Mouse (Mus musculus): Measurements from ENCODE around the gene Kcnj8. TPM values are rescaled to one million over a fixed set of nuclear protein-coding genes. Genes with fewer than 3 reads are reported as not detected.

Gene Kcnj8
- polyA plus RNA-seq, 1 experiment from 2014 or later, result 14.8 TPM

GRCm38 (mm10) chr6:142540561-142541160 is 30.8 kb downstream of the Kcnj8 start:
- Histone ChIP-seq H3K36me3 (ENCODE audit: control insufficient read depth, insufficient read depth, low read length) (no peaks in the 10 kb centered on the region), H3K4me3 (ENCODE audit: low read length) (no peak overlapping the region), H3K27ac (ENCODE audit: low read depth, low read length) (no peak overlapping the region), H3K4me1 (ENCODE audit: control insufficient read depth, insufficient read depth, low read depth, low read length) (no peaks in the 10 kb centered on the region), H3K9me3 (ENCODE audit: control insufficient read depth, low read length) (no peaks in the 10 kb centered on the region), H3K9ac (ENCODE audit: low read depth, low read length) (no peak overlapping the region), H3K4me2 (ENCODE audit: low read length) (no peak overlapping the region), H3K27me3 (replicated peaks; ENCODE audit: control insufficient read depth, insufficient read depth, low read length) (no peaks in the 10 kb centered on the region)
- ATAC-seq, result no peak
- 92% methylated on average over 10 of the region's 10 CpGs for WGBS

GRCm38 (mm10) chr6:142540131-142540530 is 31.3 kb downstream of the Kcnj8 start:
- Histone ChIP-seq H3K9ac (ENCODE audit: low read depth, low read length) (no peak overlapping the region), H3K4me3 (ENCODE audit: low read length) (no peak overlapping the region), H3K9me3 (ENCODE audit: control insufficient read depth, low read length) (no peaks in the 10 kb centered on the region), H3K4me2 (ENCODE audit: low read length) (no peak overlapping the region), H3K36me3 (ENCODE audit: control insufficient read depth, insufficient read depth, low read length) (no peaks in the 10 kb centered on the region), H3K4me1 (ENCODE audit: control insufficient read depth, insufficient read depth, low read depth, low read length) (no peaks in the 10 kb centered on the region), H3K27me3 (replicated peaks; ENCODE audit: control insufficient read depth, insufficient read depth, low read length) (no peaks in the 10 kb centered on the region), H3K27ac (ENCODE audit: low read depth, low read length) (no peak overlapping the region)
- no peak for ATAC-seq
- WGBS, result 92% methylated on average over 5 of the region's 5 CpGs

DNA sequence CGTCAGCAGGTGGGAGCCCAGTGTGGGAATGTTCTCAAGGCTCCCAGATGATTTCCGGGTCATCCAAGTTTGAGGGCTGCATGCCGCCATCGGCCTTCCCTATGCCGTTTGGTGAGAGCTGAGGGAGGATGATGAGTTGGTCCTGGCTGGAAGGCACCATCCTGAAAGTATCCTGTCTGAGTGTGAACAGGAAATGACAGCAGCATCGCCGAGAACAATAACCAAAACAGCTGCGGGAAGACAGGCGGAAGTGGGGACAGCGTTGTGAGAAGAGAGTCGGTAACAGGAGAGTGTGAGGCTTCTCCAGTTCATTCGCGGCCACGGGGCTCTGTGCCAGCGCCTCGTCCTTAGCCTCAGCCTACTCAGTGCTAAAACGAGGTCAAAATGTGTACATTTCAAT is 32.9 kb downstream of the Kcnj8 start:
- no peaks in the 10 kb centered on the region for H3K4me1 ChIP-seq (ENCODE audit: control insufficient read depth, insufficient read depth, low read depth, low read length)
- no peaks in the 10 kb centered on the region for H3K27me3 ChIP-seq (replicated peaks; ENCODE audit: control insufficient read depth, insufficient read depth, low read length)
- H3K4me3 ChIP-seq (ENCODE audit: low read length), result no peak overlapping the region
- no peak for ATAC-seq
- no peak overlapping the region for H3K27ac ChIP-seq (ENCODE audit: low read depth, low read length)
- H3K9me3 ChIP-seq (ENCODE audit: control insufficient read depth, low read length), result no peaks in the 10 kb centered on the region
- no peaks in the 10 kb centered on the region for H3K36me3 ChIP-seq (ENCODE audit: control insufficient read depth, insufficient read depth, low read length)
- 85% methylated on average over 17 of the region's 17 CpGs for WGBS
- no peak overlapping the region for H3K4me2 ChIP-seq (ENCODE audit: low read length)
- no peak overlapping the region for H3K9ac ChIP-seq (ENCODE audit: low read depth, low read length)

DNA sequence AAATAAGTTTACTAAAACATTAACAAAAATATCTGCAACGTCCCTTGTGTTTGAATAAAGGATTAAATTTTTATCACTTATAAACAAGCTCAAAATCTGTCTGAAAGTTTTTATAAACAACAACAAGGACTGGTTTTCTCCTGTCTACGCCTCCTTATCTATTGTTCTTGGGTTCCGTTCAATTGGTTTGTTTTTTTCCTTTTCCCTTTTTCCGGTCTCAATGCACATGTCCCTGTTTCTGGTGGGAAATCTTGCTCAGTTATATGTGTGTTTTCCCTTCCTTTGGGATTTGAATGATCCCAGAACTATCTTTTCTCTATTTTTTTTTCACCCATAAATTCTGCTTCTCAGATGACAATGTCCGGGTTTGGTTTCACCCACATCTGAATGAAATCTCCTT is 38.0 kb downstream of the Kcnj8 start:
- ATAC-seq, result no peak
- no peaks in the 10 kb centered on the region for H3K36me3 ChIP-seq (ENCODE audit: control insufficient read depth, insufficient read depth, low read length)
- no peak overlapping the region for H3K27ac ChIP-seq (ENCODE audit: low read depth, low read length)

GRCm38 (mm10) chr6:142532686-142533085 is 38.7 kb downstream of the Kcnj8 start:
- no peaks in the 10 kb centered on the region for H3K36me3 ChIP-seq (ENCODE audit: control insufficient read depth, insufficient read depth, low read length)
- H3K9ac ChIP-seq (ENCODE audit: low read depth, low read length), result no peak overlapping the region
- H3K9me3 ChIP-seq (ENCODE audit: control insufficient read depth, low read length), result no peaks in the 10 kb centered on the region
- no peaks in the 10 kb centered on the region for H3K4me1 ChIP-seq (ENCODE audit: control insufficient read depth, insufficient read depth, low read depth, low read length)
- 93% methylated on average over 2 of the region's 2 CpGs for whole genome bisulfite sequencing
- no peak overlapping the region for H3K4me3 ChIP-seq (ENCODE audit: low read length)
- H3K4me2 ChIP-seq (ENCODE audit: low read length), result no peak overlapping the region
- H3K27me3 ChIP-seq (replicated peaks; ENCODE audit: control insufficient read depth, insufficient read depth, low read length), result no peaks in the 10 kb centered on the region
- H3K27ac ChIP-seq (ENCODE audit: low read depth, low read length), result no peak overlapping the region
- no peak for ATAC-seq

More for the DNA sequence above, 38.0 kb downstream of the Kcnj8 start:
- H3K9me3 ChIP-seq (ENCODE audit: control insufficient read depth, low read length), result no peaks in the 10 kb centered on the region
- H3K9ac ChIP-seq (ENCODE audit: low read depth, low read length), result no peak overlapping the region
- H3K4me3 ChIP-seq (ENCODE audit: low read length), result no peak overlapping the region
- no peaks in the 10 kb centered on the region for H3K4me1 ChIP-seq (ENCODE audit: control insufficient read depth, insufficient read depth, low read depth, low read length)
- 86% methylated on average over 5 of the region's 5 CpGs for WGBS
- no peaks in the 10 kb centered on the region for H3K27me3 ChIP-seq (replicated peaks; ENCODE audit: control insufficient read depth, insufficient read depth, low read length)
- no peak overlapping the region for H3K4me2 ChIP-seq (ENCODE audit: low read length)

DNA sequence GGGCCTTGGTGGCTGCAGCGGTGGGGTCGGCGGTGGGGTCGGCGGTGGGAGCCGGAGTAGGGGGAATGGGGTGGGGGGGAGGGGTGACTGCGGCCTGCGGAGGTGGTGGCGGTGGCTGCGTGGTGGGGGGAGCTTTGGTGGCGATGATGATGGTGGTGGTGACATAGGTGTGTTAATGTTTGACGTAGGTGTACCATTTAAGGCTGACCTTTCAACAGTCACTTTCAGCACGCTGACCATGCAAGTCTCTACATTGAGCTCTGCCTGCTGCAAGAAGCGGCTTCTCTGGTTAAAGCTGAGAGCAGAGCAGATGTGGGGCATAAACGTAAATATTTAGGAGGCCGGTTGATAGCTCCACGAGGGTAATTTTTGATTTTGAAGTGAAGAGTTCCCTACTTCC is 39.3 kb downstream of the Kcnj8 start:
- 93% methylated on average over 17 of the region's 17 CpGs for WGBS

GRCm38 (mm10) chr6:142530378-142530777 is 41.0 kb downstream of the Kcnj8 start:
- Histone ChIP-seq H3K4me1 (ENCODE audit: control insufficient read depth, insufficient read depth, low read depth, low read length) (no peaks in the 10 kb centered on the region), H3K4me3 (ENCODE audit: low read length) (no peak overlapping the region), H3K27ac (ENCODE audit: low read depth, low read length) (no peak overlapping the region), H3K9ac (ENCODE audit: low read depth, low read length) (no peak overlapping the region), H3K9me3 (ENCODE audit: control insufficient read depth, low read length) (no peaks in the 10 kb centered on the region), H3K4me2 (ENCODE audit: low read length) (no peak overlapping the region), H3K27me3 (replicated peaks; ENCODE audit: control insufficient read depth, insufficient read depth, low read length) (no peaks in the 10 kb centered on the region), H3K36me3 (ENCODE audit: control insufficient read depth, insufficient read depth, low read length) (no peaks in the 10 kb centered on the region)
- WGBS, result 71% methylated on average over 5 of the region's 5 CpGs
- no peak for ATAC-seq

More for the DNA sequence above, 39.3 kb downstream of the Kcnj8 start:
- Histone ChIP-seq H3K4me3 (ENCODE audit: low read length) (no peak overlapping the region), H3K27ac (ENCODE audit: low read depth, low read length) (no peak overlapping the region), H3K4me2 (ENCODE audit: low read length) (no peak overlapping the region), H3K36me3 (ENCODE audit: control insufficient read depth, insufficient read depth, low read length) (no peaks in the 10 kb centered on the region), H3K9me3 (ENCODE audit: control insufficient read depth, low read length) (no peaks in the 10 kb centered on the region), H3K9ac (ENCODE audit: low read depth, low read length) (no peak overlapping the region), H3K4me1 (ENCODE audit: control insufficient read depth, insufficient read depth, low read depth, low read length) (no peaks in the 10 kb centered on the region), H3K27me3 (replicated peaks; ENCODE audit: control insufficient read depth, insufficient read depth, low read length) (no peaks in the 10 kb centered on the region)
- ATAC-seq, result no peak

DNA sequence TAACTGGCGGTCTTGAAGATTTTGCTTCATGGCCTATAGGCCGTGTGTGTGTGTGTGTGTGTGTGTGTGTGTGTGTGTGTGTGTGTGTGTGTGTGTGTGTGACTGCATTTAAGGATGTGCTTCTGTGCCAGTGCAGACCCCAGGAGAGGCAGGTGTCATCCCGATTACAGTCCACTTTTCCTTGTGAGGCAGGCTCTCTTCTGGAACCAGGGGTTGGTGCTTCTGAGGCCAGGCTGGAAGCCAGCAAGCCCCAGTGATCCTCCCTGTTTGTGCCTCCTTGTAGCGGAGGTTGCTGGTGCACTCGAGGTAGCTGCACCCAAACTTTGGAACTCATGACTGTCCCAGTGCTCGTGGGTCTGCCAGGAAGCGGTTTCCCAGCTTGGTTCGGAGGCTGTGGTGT is 41.7 kb downstream of the Kcnj8 start:
- ATAC-seq, result no peak

GRCm38 (mm10) chr6:142527931-142528562 is 43.4 kb downstream of the Kcnj8 start:
- no peak overlapping the region for H3K4me3 ChIP-seq (ENCODE audit: low read length)
- no peaks in the 10 kb centered on the region for H3K4me1 ChIP-seq (ENCODE audit: control insufficient read depth, insufficient read depth, low read depth, low read length)
- H3K36me3 ChIP-seq (ENCODE audit: control insufficient read depth, insufficient read depth, low read length), result no peaks in the 10 kb centered on the region
- WGBS, result 58% methylated on average over 1 of the region's 1 CpGs
- H3K27ac ChIP-seq (ENCODE audit: low read depth, low read length), result no peak overlapping the region
- no peak for ATAC-seq
- no peak overlapping the region for H3K4me2 ChIP-seq (ENCODE audit: low read length)
- no peaks in the 10 kb centered on the region for H3K27me3 ChIP-seq (replicated peaks; ENCODE audit: control insufficient read depth, insufficient read depth, low read length)
- H3K9ac ChIP-seq (ENCODE audit: low read depth, low read length), result no peak overlapping the region
- H3K9me3 ChIP-seq (ENCODE audit: control insufficient read depth, low read length), result no peaks in the 10 kb centered on the region

More for the DNA sequence above, 41.7 kb downstream of the Kcnj8 start:
- H3K4me2 ChIP-seq (ENCODE audit: low read length), result no peak overlapping the region
- no peaks in the 10 kb centered on the region for H3K36me3 ChIP-seq (ENCODE audit: control insufficient read depth, insufficient read depth, low read length)
- H3K27me3 ChIP-seq (replicated peaks; ENCODE audit: control insufficient read depth, insufficient read depth, low read length), result no peaks in the 10 kb centered on the region
- H3K9ac ChIP-seq (ENCODE audit: low read depth, low read length), result no peak overlapping the region
- 81% methylated on average over 8 of the region's 8 CpGs for WGBS
- no peak overlapping the region for H3K4me3 ChIP-seq (ENCODE audit: low read length)
- H3K4me1 ChIP-seq (ENCODE audit: control insufficient read depth, insufficient read depth, low read depth, low read length), result no peaks in the 10 kb centered on the region
- H3K9me3 ChIP-seq (ENCODE audit: control insufficient read depth, low read length), result no peaks in the 10 kb centered on the region
- H3K27ac ChIP-seq (ENCODE audit: low read depth, low read length), result no peak overlapping the region

All from hindbrain, embryonic 16.5 days (tissue).